Mouse (Mus musculus) liver, embryonic 12.5 days (tissue): ENCODE results near the gene Galnt15. TPM values are rescaled to one million over a fixed set of nuclear protein-coding genes. Genes with fewer than 3 reads are reported as not detected.

Experiments
- ATAC-seq: fragments of 200-750 bp; cut with Nextera tagmentation; 2 replicates; pipeline ENCODE4 v1.8.0; 2017; ENCODE audit warnings: moderate number of reproducible peaks, mild to moderate bottlenecking, moderate library complexity
- H3K27ac ChIP-seq: fragments of 300-500 bp; sonication (generic); 2 replicates; pipeline ENCODE4 v1.5.1; 2016; ENCODE audit warnings: mild to moderate bottlenecking
- H3K27me3 ChIP-seq: fragments of 300-500 bp; sonication (generic); replicated peaks from 2 replicates; pipeline ENCODE4 v1.6.1; 2016; ENCODE audit warnings: mild to moderate bottlenecking, moderate library complexity
- H3K36me3 ChIP-seq: fragments of 300-500 bp; sonication (generic); 2 replicates; pipeline ENCODE4 v1.6.1; 2016; ENCODE audit warnings: mild to moderate bottlenecking, moderate library complexity
- H3K4me1 ChIP-seq: fragments of 300-500 bp; sonication (generic); 2 replicates; pipeline ENCODE4 v1.6.1; 2016
- H3K4me2 ChIP-seq: fragments of 300-500 bp; sonication (generic); 2 replicates; pipeline ENCODE4 v1.6.1; 2016; ENCODE audit warnings: mild to moderate bottlenecking, moderate library complexity
- H3K4me3 ChIP-seq: fragments of 300-500 bp; sonication (generic); 2 replicates; pipeline ENCODE4 v1.5.1; 2016; ENCODE audit warnings: mild to moderate bottlenecking, moderate library complexity
- H3K9ac ChIP-seq: fragments of 300-500 bp; sonication (generic); 2 replicates; pipeline ENCODE4 v1.6.1; 2016; ENCODE audit warnings: mild to moderate bottlenecking, moderate library complexity
- H3K9me3 ChIP-seq: fragments of 300-500 bp; sonication (generic); replicated peaks from 2 replicates; pipeline ENCODE4 v1.6.1; 2016; ENCODE audit warnings: mild to moderate bottlenecking, moderate library complexity
- WGBS: fragments of 180-500 bp; shearing (Covaris S2); methylation state at CpG from one replicate; pipeline ENCODE4 v1.1.7; 2016; ENCODE audit not compliant: insufficient replicate concordance; 5-methylcytosine and 5-hydroxymethylcytosine counted together
- polyA plus RNA-seq: library from polyadenylated mRNA; unstranded; fragments of >200 nt; fragmentation: Nextera tagmentation; extraction: Ambion mirVana; gene quantifications from 2 replicates; pipeline ENCODE4 v1.2.1, GENCODE M21; 2016

Galnt15 gene
- polyA plus RNA-seq, 1 experiment from 2014 or later, result not detected

DNA sequence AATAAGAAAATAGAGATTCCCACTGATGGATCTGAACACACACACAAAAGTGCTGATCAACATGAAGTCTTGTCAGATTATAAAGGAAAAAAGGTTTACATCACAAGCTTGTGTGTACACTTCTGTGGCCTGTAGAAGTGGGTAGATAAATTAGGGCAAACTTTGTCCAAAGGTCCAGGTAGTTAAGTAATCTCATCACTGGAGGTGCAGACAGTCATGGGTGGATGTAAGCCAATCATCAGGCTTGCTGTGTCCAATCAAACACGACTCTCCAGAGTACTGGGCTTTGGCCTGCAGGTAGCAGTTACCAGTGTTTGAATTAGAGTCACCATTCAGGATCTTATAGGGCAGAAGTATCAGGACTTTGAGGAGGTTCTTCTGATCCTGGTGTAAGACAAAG is 64.2 kb downstream of the Galnt15 start:
- Histone ChIP-seq H3K9ac (no peak overlapping the region), H3K4me3 (no peak overlapping the region), H3K27me3 (no peaks in the 10 kb centered on the region), H3K4me1 (peaks cover 15% of the 10 kb centered on the region; the same call in 1 of the 2 replicates), H3K9me3 (no peaks in the 10 kb centered on the region), H3K27ac (0 out of 2 replicates have a peak overlapping the region, but pooled peaks have one; percentile 21), H3K36me3 (peaks cover 81% of the 10 kb centered on the region), H3K4me2 (no peak overlapping the region)
- ATAC-seq, result no peak
- 45% methylated on average over 1 of the region's 1 CpGs for WGBS

DNA sequence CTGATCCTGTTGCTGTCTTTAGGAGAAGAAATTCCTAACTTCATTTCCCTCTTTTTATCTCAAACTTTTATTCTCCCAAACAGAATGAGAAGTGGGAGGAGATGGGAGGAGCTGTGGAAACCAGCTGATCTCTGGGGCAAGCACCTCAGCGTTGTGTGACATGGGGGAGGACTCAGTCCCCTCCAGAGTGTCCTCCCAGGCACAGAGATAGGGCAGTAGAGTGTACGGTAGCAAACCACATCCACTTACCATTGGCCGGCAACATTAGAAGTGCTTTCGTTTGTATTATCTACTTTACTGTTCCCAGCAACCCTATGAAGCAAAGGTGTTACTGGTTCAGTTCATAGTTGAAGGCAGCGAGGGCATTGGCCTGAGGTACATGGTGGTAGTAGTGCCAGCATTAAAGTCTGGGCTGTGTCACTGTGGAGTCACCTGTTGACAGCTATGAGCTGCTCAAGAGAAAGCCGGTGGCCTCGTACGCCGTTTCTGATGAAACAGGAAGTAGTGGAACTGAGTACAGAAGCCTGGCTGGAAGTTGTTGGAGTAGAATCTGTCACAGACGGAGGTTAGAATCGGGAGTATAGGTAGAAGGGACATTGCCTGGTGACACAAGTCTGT is 64.8 kb downstream of the Galnt15 start:
- Histone ChIP-seq H3K4me3 (no peak overlapping the region), H3K27ac (no peak overlapping the region), H3K4me2 (no peak overlapping the region), H3K27me3 (no peaks in the 10 kb centered on the region), H3K9me3 (no peaks in the 10 kb centered on the region), H3K4me1 (peaks cover 11% of the 10 kb centered on the region; the same call in 1 of the 2 replicates), H3K9ac (no peak overlapping the region), H3K36me3 (peaks cover 86% of the 10 kb centered on the region)
- 59% methylated on average over 11 of the region's 11 CpGs for WGBS
- ATAC-seq, result no peak

DNA sequence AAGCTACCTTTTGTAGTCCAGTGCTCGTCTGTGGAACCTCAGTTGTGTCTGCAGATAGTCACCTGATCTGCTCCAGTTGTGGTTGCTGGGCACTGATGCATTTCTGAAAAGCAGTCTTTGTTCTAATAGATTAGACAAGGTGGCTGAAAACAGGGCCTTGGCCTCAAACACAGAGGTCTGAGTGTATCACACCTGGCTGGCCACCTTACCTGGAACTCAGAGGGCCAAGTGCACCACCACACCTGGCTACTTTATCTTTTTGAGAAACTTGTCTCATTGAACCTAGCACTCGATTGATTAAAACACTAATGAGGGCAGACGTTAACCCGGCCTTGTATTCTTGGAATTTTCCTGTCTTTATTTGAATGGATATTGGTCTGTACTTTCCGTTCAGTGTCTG is 66.9 kb downstream of the Galnt15 start:
- no peak for ATAC-seq
- H3K4me2 ChIP-seq, result no peak overlapping the region
- no peak overlapping the region for H3K4me3 ChIP-seq
- H3K9ac ChIP-seq, result no peak overlapping the region
- 77% methylated on average over 5 of the region's 5 CpGs for WGBS
- no peaks in the 10 kb centered on the region for H3K9me3 ChIP-seq
- H3K27me3 ChIP-seq, result no peaks in the 10 kb centered on the region
- H3K4me1 ChIP-seq, result peaks cover 8% of the 10 kb centered on the region; the same call in 1 of the 2 replicates
- peaks cover 93% of the 10 kb centered on the region for H3K36me3 ChIP-seq
- H3K27ac ChIP-seq, result no peak overlapping the region

DNA sequence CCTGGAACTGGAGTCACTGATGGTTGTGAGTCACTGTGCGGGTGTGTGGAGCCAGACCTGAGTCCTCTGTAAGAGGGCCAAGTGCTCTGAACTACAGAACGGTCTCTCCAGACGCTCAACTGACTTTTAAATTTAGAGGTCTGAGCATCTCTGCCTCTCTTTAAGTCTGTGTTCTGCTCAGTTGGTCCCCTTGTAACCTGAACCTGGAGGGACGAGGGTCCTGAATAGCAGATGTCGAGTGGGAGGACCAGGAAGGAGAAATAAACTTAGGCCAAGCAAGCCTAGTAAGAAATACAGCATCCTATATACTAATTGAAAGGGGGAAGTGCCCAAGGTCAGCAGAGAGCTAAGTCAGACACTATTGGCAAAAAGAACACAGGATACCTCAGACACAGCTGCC is 68.0 kb downstream of the Galnt15 start:
- ATAC-seq, result no peak
- Histone ChIP-seq H3K9me3 (no peaks in the 10 kb centered on the region), H3K4me2 (no peak overlapping the region), H3K4me3 (no peak overlapping the region), H3K4me1 (peaks cover 8% of the 10 kb centered on the region; the same call in 1 of the 2 replicates), H3K27me3 (no peaks in the 10 kb centered on the region), H3K36me3 (peaks cover 95% of the 10 kb centered on the region), H3K27ac (no peak overlapping the region), H3K9ac (no peak overlapping the region)
- 88% methylated on average over 5 of the region's 5 CpGs for WGBS

DNA sequence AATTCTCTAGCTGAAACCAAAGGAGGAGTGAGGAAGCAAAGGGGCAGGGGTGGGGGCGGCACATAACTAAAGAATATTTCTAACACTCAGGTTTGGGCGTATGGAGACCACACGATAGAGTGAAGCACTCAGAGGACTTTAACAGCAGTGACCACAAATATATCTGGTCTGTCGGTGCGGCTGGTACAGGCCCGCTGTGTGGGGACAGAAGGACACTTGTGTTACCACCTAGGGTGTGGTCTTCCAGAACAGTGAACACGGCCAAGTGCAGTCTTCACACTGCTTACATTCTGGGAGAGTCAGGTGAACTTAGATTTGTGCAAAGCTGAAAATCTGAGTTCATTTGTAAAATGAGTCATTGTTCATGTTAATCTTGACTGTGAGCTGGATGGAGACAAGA is 68.9 kb downstream of the Galnt15 start:
- no peak overlapping the region for H3K4me2 ChIP-seq
- no peak overlapping the region for H3K27ac ChIP-seq
- ATAC-seq, result no peak
- no peak overlapping the region for H3K9ac ChIP-seq
- peaks cover 95% of the 10 kb centered on the region for H3K36me3 ChIP-seq
- H3K27me3 ChIP-seq, result no peaks in the 10 kb centered on the region
- peaks cover 8% of the 10 kb centered on the region; the same call in 1 of the 2 replicates for H3K4me1 ChIP-seq
- no peaks in the 10 kb centered on the region for H3K9me3 ChIP-seq
- WGBS, result 86% methylated on average over 7 of the region's 7 CpGs
- no peak overlapping the region for H3K4me3 ChIP-seq

DNA sequence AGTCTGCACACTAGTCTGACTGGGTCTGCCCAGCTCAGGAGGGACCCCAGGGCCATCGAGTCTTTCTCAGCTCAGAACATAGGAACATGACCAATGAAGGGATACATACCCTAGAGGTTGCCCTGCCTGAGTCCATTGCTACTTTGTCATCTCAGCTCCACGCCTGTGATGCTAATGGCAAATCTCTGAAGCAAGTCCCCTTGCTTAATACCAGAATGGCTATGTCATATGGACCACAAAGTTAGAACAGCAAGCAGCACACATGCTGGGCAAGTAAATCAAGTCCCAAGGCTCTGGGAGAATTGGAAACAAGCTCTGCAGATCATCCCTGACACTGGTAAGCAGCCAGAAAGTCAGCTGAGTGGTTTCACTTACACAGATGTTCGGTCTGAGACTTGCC is 70.2 kb downstream of the Galnt15 start:
- WGBS, result 88% methylated on average over 3 of the region's 3 CpGs
- 0 out of 2 replicates have a peak, but pooled peaks cover 3% of the 10 kb centered on the region for H3K4me1 ChIP-seq
- no peak overlapping the region for H3K9ac ChIP-seq
- peaks cover 94% of the 10 kb centered on the region for H3K36me3 ChIP-seq
- ATAC-seq, result no peak
- H3K27me3 ChIP-seq, result no peaks in the 10 kb centered on the region
- H3K9me3 ChIP-seq, result no peaks in the 10 kb centered on the region
- H3K27ac ChIP-seq, result no peak overlapping the region
- H3K4me3 ChIP-seq, result no peak overlapping the region
- H3K4me2 ChIP-seq, result no peak overlapping the region

DNA sequence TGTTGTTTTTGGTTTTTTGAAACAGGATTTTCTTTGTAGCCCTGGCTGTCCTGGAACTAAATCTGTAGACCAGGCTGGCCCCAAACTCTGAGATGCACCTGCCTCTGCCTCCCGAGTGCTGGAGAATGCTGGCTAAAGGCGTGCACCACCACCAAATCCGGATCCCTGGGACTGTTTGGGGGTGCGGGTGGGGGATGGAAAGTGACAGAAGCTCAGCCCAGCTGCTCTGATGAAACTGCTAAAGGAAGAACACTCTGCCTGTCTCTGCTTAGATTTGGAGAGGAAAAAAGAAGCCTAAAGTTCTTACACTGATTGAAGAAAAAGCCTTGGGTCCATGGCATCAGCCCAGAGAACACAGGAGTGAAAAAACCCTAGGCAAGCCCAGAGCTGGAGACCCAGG is 74.8 kb downstream of the Galnt15 start:
- Histone ChIP-seq H3K9me3 (no peaks in the 10 kb centered on the region), H3K4me1 (no peaks in the 10 kb centered on the region), H3K9ac (no peak overlapping the region), H3K4me2 (no peak overlapping the region), H3K36me3 (peaks cover 53% of the 10 kb centered on the region), H3K27me3 (no peaks in the 10 kb centered on the region), H3K4me3 (no peak overlapping the region), H3K27ac (no peak overlapping the region)
- WGBS, result 77% methylated on average over 4 of the region's 4 CpGs
- no peak for ATAC-seq

DNA sequence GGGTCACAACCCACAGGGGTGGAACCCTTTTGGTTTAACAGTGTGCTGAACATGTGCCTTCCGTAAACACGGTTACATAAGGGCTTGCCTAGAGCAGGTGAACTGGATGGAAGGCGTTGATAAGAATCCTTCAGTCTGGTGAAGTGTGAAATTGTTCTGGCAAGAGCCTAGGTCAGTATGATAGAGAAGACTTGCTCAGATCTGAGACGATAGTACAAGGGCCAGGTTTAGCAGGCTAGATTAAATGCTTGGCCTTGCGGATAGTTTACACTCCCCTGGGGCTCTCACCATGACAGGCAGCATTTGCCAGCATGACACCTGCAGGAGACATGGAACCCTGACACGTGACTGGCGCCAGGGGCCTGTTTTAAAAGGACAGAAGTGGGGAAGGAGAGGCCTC is 76.9 kb downstream of the Galnt15 start:
- no peak for ATAC-seq
- Histone ChIP-seq H3K27me3 (no peaks in the 10 kb centered on the region), H3K36me3 (peaks cover 32% of the 10 kb centered on the region), H3K4me3 (no peak overlapping the region), H3K9ac (no peak overlapping the region), H3K9me3 (no peaks in the 10 kb centered on the region), H3K27ac (no peak overlapping the region), H3K4me2 (no peak overlapping the region), H3K4me1 (no peaks in the 10 kb centered on the region)
- 47% methylated on average over 7 of the region's 7 CpGs for WGBS

DNA sequence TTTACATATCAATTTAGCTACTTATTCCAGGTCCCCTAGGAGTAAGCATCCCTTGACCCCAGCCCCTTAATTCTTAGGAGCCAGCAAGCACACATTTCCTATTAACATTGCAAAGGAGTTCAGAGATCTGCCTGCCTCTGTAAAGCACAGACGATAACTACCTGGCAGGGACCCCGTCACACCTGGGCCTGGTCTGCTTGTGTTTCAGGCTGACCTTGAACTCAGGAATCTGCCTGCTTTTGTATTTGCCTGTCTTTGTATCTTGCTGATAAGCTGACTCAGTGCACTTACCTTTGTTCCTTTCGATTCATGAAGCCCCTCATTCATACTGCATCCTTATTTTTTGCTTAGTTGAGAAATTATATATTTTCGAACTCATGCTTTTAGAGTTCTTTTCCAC is 78.1 kb downstream of the Galnt15 start:
- ATAC-seq, result no peak
- WGBS, result 72% methylated on average over 4 of the region's 4 CpGs

More for the DNA sequence above, 78.1 kb downstream of the Galnt15 start:
- Histone ChIP-seq H3K27me3 (no peaks in the 10 kb centered on the region), H3K4me2 (no peak overlapping the region), H3K27ac (no peak overlapping the region), H3K9me3 (no peaks in the 10 kb centered on the region), H3K36me3 (peaks cover 23% of the 10 kb centered on the region), H3K4me3 (no peak overlapping the region), H3K4me1 (no peaks in the 10 kb centered on the region), H3K9ac (no peak overlapping the region)

Other genes starting within 250 kb of the Galnt15 start
- 6.2 and 6.6 TPM in 2 replicates for gene Ankrd28, start 198.3 kb upstream of the Galnt15 start, polyA plus RNA-seq
- gene Oxnad1, start 56.4 kb downstream of the Galnt15 start, polyA plus RNA-seq, result 18.9 and 21.8 TPM in 2 replicates
- gene Dph3, start 56.7 kb downstream of the Galnt15 start, polyA plus RNA-seq, result 107 and 117 TPM in 2 replicates
- 0.36 and 0.50 TPM in 2 replicates for gene Msmb, start 113.0 kb downstream of the Galnt15 start, polyA plus RNA-seq
- gene Ncoa4, start 130.9 kb downstream of the Galnt15 start, polyA plus RNA-seq, result 289 and 291 TPM in 2 replicates
- gene Timm23, start 172.9 kb downstream of the Galnt15 start, polyA plus RNA-seq, result 280 and 286 TPM in 2 replicates
- 22.7 and 26.1 TPM in 2 replicates for gene Parg, start 173.0 kb downstream of the Galnt15 start, polyA plus RNA-seq